Mouse (Mus musculus) thymus, postnatal 14 days (tissue): ENCODE data around the gene Hes3.
A peak's percentile ranks its signal among the peaks of the same experiment; 100 is the strongest.

Experiments used
- DNase-seq: peaks from one replicate; pipeline ENCODE4 v3.0.0; 2021

Gene Hes3

GRCm38 (mm10) chr4:152250615-152251014 lies 40.8 kb downstream of the Hes3 start:
- no peak for DNase-seq

- peak; percentile 26 for DNase-seq
Observed at GRCm38 (mm10) chr4:152247195-152247594, 44.3 kb downstream of the Hes3 start.

GRCm38 (mm10) chr4:152246011-152246410 lies 45.5 kb downstream of the Hes3 start:
- no peak for DNase-seq

GRCm38 (mm10) chr4:152244545-152245522 lies 46.6 kb downstream of the Hes3 start:
- DNase-seq = no peak

- DNase-seq = no peak
Observed at GRCm38 (mm10) chr4:152243969-152244368, 47.5 kb downstream of the Hes3 start.

- no peak for DNase-seq
Observed at GRCm38 (mm10) chr4:152243241-152243891, 48.1 kb downstream of the Hes3 start.

- DNase-seq = no peak
Observed at GRCm38 (mm10) chr4:152239974-152240373, 51.5 kb downstream of the Hes3 start.
